Mouse (Mus musculus): ENCODE measurements around the gene Bcas3.

Gene Bcas3

GRCm38 (mm10) chr11:85379091-85379490 lies 26.1 kb downstream of the Bcas3 start:
- no peak for DNase-seq (ENCODE audit: low spot score in 2 of 2)

GRCm38 (mm10) chr11:85380046-85380445 lies 27.1 kb downstream of the Bcas3 start:
- DNase-seq (ENCODE audit: low spot score in 2 of 2): no peak

DNA sequence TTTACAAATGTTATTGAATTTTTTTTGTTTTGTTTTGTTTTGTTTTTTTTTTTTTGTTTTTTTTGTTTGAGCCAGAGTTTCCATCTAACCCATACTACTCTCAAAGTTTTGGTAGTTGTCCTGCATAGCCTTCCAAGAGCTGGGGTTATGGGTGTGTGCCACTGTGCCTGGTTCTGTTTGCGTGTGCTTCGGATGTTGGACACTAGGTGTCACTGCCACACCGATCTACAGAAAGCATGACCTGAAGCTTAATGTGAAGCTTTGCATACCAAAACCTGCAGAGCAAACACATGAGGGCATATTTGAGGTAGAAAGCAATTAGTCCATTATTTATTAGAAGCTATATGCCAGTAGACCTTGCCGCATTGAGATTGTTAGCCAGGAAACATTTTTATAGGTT lies 29.1 kb downstream of the Bcas3 start:
- peak; percentile 56 to 78 for DNase-seq (ENCODE audit: low spot score in 2 of 2)

DNA sequence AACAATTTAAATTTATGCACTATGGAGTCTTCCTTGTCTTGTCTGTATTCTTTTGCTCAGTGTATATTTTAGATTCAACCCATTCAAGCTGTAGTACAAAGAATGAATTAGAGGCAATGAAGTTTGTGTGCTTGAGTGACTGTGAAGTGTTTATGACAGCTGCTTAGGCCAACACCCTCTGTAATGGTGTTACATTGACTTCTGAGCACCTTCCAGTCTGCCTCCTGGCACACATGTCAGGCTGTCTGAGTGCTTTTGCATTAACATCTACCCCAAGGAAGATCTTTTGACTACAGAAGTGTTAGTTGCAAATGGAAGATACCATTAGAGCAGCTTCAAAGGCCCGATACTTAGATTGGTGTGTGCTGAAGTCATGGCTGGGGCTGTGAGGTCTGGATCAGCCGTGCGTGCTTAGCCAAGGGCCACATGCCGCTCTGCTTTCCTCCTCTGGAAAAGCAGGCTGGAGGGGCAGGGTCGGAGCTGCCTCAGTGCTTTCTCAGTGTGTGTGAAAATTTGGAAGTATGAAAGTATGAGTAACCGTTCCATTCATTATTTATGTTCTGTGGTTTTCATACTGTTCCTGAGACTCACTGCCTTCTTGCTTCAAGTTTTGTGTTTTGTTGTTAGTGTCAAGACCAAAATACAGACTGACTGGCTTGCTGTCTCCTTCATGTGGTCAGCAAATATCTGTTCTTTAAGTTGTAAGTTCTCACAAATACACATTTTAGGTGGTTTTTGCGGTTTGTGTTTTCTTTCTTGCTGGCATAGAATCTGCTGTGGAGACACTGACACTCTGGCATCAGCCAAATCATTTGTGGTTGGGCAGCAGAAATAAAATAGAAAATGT lies 31.2 kb downstream of the Bcas3 start:
- DNase-seq (ENCODE audit: low spot score in 2 of 2): no peak

DNA sequence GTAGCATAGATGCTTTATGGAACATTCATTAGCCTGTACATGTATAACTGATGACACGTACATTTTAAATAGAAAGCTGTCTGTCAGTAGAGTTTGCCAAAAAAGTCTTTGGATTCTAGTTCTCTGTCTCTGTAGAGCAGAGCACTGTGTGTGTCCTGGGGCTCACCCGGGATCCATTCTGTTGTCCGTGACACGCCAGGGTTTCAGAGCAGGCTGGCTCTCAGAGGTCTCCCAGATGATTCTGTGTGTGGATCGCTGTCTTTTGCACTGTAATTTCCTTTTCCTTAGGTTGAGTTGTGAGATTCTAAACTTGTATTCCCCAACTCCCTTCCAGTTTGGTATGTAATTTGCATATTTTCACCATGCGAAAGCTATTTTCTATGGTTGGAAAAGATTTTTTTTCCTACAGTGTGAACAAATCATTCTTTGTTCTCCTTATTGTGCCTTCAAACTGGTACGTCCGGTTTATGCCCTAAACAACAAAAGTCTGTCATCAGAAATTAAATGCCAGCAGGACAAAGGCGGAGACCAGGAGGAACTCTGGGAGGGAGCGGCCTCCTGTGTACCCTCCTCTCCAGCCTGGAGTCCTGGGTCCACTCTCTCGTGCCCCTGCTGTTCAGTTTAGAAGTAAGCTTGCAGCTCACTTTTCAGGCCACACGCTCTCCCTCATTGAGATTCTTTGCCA lies 39.4 kb downstream of the Bcas3 start:
- no peak for DNase-seq (ENCODE audit: low spot score in 2 of 2)

DNA sequence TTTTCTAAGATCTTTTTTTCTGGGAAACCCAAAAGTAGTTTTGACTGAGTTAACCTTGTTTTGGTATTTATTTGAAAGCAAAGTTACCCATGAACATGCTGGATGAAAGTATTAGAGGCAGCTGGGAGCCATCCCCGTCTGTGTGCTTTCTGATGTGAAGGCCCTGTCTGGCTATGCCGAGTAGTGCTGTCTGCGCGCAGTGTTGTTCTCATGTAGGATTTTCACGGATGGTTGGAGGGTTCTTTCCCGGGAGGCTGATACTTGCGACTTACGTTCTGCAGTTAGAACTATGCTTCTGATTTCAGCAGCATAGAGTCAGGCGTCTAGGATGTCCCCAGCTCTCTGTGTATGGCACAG lies 39.9 kb downstream of the Bcas3 start:
- no peak for DNase-seq (ENCODE audit: low spot score in 2 of 2)

GRCm38 (mm10) chr11:85393990-85394389 lies 41.0 kb downstream of the Bcas3 start:
- no peak for DNase-seq (ENCODE audit: low spot score in 2 of 2)

DNA sequence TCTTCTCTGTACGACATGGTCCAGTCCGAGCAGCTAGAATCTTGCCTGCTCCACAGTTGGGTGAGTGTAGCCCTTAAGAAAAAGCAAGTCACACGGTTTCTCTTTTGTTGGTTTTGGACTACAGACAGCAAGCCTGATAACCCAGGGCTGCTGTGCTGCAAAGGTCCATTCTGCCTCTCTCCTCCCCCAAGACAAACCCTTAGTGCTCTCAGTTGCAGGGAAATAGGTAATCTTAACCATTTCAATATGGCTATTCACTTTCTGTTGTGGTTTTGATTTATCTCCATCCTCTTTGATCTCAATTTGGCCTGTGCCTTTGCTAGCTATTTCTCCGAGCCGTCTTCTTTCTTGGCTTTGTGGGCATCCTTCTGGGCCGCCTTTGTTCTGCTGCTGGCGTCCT lies 42.4 kb downstream of the Bcas3 start:
- DNase-seq (ENCODE audit: low spot score in 2 of 2): no peak

- DNase-seq (ENCODE audit: low spot score in 2 of 2): no peak
Measured at GRCm38 (mm10) chr11:85406531-85406930, 53.6 kb downstream of the Bcas3 start.

GRCm38 (mm10) chr11:85407700-85408099 lies 54.7 kb downstream of the Bcas3 start:
- no peak for DNase-seq (ENCODE audit: low spot score in 2 of 2)

DNA sequence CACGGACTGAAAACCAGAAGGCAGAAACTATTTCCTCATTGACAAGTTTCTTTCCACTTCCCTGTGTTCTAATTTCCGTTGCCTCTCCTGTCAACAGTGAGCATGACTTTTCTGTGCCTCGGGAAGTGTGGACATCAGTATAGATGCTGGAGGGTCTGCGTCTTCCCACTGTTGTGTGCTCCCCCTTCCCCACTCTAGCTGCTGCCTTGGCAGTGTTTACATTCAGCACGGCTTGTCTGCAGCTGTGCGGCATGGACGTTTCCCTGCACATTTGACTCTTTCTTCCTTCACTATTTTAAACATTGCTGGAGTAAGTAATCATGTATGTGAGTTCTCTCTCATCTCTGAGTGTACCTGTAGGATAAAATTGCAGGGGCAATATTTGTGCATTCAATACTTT lies 59.4 kb downstream of the Bcas3 start:
- DNase-seq (ENCODE audit: low spot score in 2 of 2): no peak

- DNase-seq (ENCODE audit: low spot score in 2 of 2): no peak
Measured at GRCm38 (mm10) chr11:85414476-85414875, 61.5 kb downstream of the Bcas3 start.

- no peak for DNase-seq (ENCODE audit: low spot score in 2 of 2)
Measured at GRCm38 (mm10) chr11:85427353-85427752, 74.4 kb downstream of the Bcas3 start.

- DNase-seq (ENCODE audit: low spot score in 2 of 2): no peak
Measured at GRCm38 (mm10) chr11:85428227-85428626, 75.3 kb downstream of the Bcas3 start.

- no peak for DNase-seq (ENCODE audit: low spot score in 2 of 2)
Measured at GRCm38 (mm10) chr11:85430743-85431448, 77.9 kb downstream of the Bcas3 start.

DNA sequence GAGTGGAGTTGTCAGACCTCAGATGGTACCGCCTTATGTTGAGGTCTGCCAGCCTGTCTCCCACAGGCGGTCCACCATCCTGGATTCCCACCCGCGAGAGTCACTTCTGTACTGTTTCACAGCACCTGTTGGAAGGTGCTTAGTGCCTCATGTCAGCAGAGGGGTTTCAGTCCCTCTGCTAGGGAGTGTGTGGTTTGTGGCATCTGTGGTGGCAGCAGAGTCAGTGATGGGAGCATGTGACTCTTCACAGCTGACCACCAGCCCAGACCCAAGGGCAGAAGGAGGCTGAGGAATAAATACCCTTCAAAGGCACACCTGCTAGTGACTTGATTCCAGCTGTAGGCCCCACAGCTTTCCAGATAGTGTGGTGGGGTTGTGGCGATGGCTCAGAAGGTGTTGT lies 94.4 kb downstream of the Bcas3 start:
- DNase-seq (ENCODE audit: low spot score in 2 of 2): no peak

DNA sequence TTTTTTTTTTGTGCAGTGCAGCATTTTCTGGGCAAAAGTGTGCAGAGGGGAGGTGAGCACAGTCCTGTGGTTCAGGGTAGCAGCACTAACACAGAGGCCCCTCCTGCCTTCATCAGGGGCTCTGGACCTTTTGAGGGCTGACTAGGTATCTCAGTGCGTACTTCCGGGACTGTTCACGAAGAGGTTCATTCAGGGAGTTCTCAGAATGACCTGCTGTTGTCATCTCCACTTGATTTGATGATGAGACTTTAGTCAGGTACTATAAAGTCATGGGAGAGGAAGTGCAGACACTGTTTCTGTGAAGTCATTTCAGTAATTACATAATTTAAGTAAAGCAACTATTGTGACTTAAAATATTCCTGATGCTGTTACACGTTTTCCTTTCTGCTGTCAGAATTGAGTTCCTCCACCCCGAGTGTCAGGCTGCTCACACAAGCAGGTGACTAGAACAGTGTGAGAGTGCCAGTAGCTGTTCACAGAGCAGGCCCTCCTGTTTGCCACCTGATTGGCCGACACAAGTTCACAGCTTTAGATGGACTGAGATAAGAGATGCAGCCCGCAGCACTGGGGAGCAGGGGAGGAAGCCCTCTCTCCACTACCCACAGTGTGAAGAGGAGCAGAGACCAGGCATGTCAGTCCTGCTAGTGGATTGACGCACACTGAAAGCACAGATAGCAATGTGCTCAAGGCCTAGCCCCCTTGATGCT lies 100.8 kb downstream of the Bcas3 start:
- DNase-seq (ENCODE audit: low spot score in 2 of 2): no peak

- DNase-seq (ENCODE audit: low spot score in 2 of 2): no peak
Measured at GRCm38 (mm10) chr11:85454305-85454682, 101.3 kb downstream of the Bcas3 start.

DNA sequence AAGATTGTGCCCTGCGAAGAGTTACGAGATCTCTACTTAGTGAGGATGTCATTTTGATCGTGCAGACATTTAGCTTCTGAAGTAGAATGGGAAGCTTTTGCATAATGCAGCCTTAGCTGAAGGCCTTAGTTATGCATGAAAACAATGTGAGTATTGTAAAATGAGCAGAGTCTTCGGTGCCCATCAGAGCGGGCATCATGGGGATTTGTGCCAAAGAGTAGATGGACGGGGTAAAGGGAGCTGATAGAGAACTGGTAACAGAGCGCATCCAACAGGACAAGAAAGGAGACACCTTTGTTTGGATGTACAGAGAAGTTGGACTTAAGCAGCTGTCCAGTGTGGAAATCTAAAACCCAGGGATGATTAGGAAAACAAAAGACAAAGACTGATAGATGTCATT lies 108.6 kb downstream of the Bcas3 start:
- DNase-seq (ENCODE audit: low spot score in 2 of 2): no peak

- DNase-seq (ENCODE audit: low spot score in 2 of 2): peak in 1 of 2 experiments; percentile 15
Measured at GRCm38 (mm10) chr11:85469526-85469925, 116.6 kb downstream of the Bcas3 start.

- DNase-seq (ENCODE audit: low spot score in 2 of 2): no peak
Measured at GRCm38 (mm10) chr11:85470508-85470907, 117.5 kb downstream of the Bcas3 start.

DNA sequence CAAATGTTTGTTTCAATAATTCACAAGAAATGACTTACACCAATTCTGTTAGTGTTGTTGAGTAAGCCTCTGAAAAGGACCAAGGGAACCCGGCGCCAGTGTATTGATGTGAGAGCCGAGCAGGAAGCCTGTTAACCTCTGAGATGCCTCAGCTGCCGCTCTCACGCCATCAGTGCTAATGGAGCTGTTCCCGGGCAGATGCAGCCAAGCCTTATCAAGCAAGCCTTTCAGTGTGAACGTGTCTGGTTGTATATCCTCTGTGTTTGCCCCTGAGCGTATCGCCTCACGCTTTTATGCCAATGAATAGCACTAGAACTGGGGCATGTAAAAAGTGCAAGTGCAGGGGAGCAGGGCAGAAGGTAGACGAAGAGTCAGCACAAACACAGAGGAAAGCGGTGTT lies 121.4 kb downstream of the Bcas3 start:
- no peak for DNase-seq (ENCODE audit: low spot score in 2 of 2)
